Mouse (Mus musculus) midbrain, embryonic 10.5 days (tissue): ENCODE measurements around the gene Igf2bp2. TPM values are rescaled to one million over a fixed set of nuclear protein-coding genes. Genes with fewer than 3 reads are reported as not detected.
A peak's percentile ranks its signal among the peaks of the same experiment; 100 is the strongest.

ENCODE experiments used
- DNase-seq: peaks from one replicate; pipeline ENCODE4 v3.0.0-alpha.2; 2017; ENCODE audit warnings: low spot score
- H3K27ac ChIP-seq: fragments of 300-500 bp; sonication (generic); replicated peaks from 2 replicates; pipeline ENCODE4 v1.5.1; 2016; ENCODE audit warnings: mild to moderate bottlenecking
- H3K27me3 ChIP-seq: fragments of 300-500 bp; sonication (generic); 2 replicates; pipeline ENCODE4 v1.6.1; 2016; ENCODE audit warnings: low read depth, mild to moderate bottlenecking; ENCODE audit not compliant: poor library complexity, severe bottlenecking
- H3K36me3 ChIP-seq: fragments of 300-500 bp; sonication (generic); 2 replicates; pipeline ENCODE4 v1.6.1; 2016; ENCODE audit warnings: mild to moderate bottlenecking, moderate library complexity
- H3K4me1 ChIP-seq: fragments of 300-500 bp; sonication (generic); 2 replicates; pipeline ENCODE4 v1.6.1; 2016
- H3K4me3 ChIP-seq: fragments of 300-500 bp; sonication (generic); 2 replicates; pipeline ENCODE4 v1.5.1; 2016; ENCODE audit warnings: mild to moderate bottlenecking, moderate library complexity
- H3K9me3 ChIP-seq: fragments of 300-500 bp; sonication (generic); replicated peaks from 2 replicates; pipeline ENCODE4 v1.6.1; 2016; ENCODE audit warnings: mild to moderate bottlenecking
- WGBS: fragments of 180-500 bp; shearing (Covaris S2); methylation state at CpG from one replicate; pipeline ENCODE4 v1.1.7; 2016; 5-methylcytosine and 5-hydroxymethylcytosine counted together
- polyA plus RNA-seq: library from polyadenylated mRNA; unstranded; fragments of >200 nt; fragmentation: Nextera tagmentation; extraction: Ambion mirVana; gene quantifications from 2 replicates; pipeline ENCODE4 v1.2.1, GENCODE M21; 2016

Gene Igf2bp2
- polyA plus RNA-seq, 1 experiment from 2014 or later = 148 TPM

GRCm38 (mm10) chr16:22085411-22085810, 77.7 kb downstream of the Igf2bp2 start:
- WGBS = 91% methylated on average over 4 of the region's 4 CpGs

GRCm38 (mm10) chr16:22080125-22080710, 82.9 kb downstream of the Igf2bp2 start:
- H3K27me3 ChIP-seq = no peaks in the 10 kb centered on the region
- H3K4me1 ChIP-seq = peaks cover 28% of the 10 kb centered on the region
- WGBS = 93% methylated on average over 12 of the region's 12 CpGs
- DNase-seq = no peak
- no peak overlapping the region for H3K27ac ChIP-seq
- peaks cover 91% of the 10 kb centered on the region for H3K36me3 ChIP-seq
- H3K9me3 ChIP-seq = no peaks in the 10 kb centered on the region
- no peak overlapping the region for H3K4me3 ChIP-seq

More at GRCm38 (mm10) chr16:22085411-22085810, 77.7 kb downstream of the Igf2bp2 start:
- Histone ChIP-seq H3K27ac (no peak overlapping the region), H3K4me3 (no peak overlapping the region), H3K9me3 (no peaks in the 10 kb centered on the region), H3K36me3 (peaks cover 77% of the 10 kb centered on the region), H3K27me3 (no peaks in the 10 kb centered on the region), H3K4me1 (peaks cover 5% of the 10 kb centered on the region; the same call in 1 of the 2 replicates)
- DNase-seq = no peak

- peaks cover 100% of the 10 kb centered on the region for H3K36me3 ChIP-seq
Measured at GRCm38 (mm10) chr16:22076620-22076941, 86.5 kb downstream of the Igf2bp2 start.

DNA sequence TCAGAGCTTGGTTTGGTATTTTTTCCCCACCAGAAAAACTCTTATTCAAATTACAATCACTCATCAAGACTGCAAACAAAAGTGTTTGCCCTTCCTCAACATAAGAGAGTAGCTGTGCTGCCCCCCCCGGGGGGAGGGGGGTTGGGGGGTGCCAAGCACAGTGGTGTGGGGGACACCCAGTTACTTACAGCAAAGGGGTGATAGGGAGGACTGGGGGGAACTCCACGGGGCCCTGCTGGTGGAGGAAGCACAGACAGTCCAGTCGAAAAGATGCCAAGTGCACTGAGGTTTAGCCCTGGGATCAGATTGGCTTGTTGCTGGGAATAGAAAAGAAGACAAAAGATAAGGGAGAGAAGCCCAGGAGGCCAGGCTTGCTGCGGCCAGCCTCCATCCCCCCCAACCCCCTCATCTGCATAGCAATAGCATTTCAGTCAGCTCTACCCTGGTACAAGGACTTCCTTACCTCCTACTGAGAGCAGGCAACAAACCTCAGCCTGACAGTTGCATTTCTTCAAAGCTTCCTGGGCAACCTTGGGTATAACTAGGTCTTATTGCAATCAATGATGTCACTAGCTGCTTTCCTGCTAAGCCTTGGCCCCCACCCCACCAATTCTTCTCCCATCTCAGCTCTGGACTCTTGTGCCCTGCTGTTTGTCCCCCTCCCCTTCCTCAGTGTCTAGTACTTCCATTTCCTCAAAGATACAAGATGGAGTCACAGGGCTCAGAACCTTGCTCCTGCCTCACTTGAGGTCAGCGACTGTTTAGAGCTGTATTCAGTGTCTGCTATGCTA, 87.1 kb downstream of the Igf2bp2 start:
- no peaks in the 10 kb centered on the region for H3K27me3 ChIP-seq
- peaks cover 100% of the 10 kb centered on the region for H3K36me3 ChIP-seq
- H3K4me1 ChIP-seq = peaks cover 22% of the 10 kb centered on the region
- no peaks in the 10 kb centered on the region for H3K9me3 ChIP-seq
- 14% methylated on average over 5 of the region's 5 CpGs for WGBS
- 0 out of 2 replicates have a peak overlapping the region, but pooled peaks have one; percentile 2 for H3K4me3 ChIP-seq
- peak overlapping the region; percentile 80 for H3K27ac ChIP-seq
- DNase-seq = peak; percentile 47

More at GRCm38 (mm10) chr16:22076620-22076941, 86.5 kb downstream of the Igf2bp2 start:
- WGBS = 41% methylated on average over 4 of the region's 4 CpGs
- Histone ChIP-seq H3K4me1 (peaks cover 22% of the 10 kb centered on the region), H3K9me3 (no peaks in the 10 kb centered on the region), H3K27ac (peak overlapping the region; percentile 80; the same call in 1 of the 2 replicates), H3K4me3 (no peak overlapping the region), H3K27me3 (no peaks in the 10 kb centered on the region)
- no peak for DNase-seq

DNA sequence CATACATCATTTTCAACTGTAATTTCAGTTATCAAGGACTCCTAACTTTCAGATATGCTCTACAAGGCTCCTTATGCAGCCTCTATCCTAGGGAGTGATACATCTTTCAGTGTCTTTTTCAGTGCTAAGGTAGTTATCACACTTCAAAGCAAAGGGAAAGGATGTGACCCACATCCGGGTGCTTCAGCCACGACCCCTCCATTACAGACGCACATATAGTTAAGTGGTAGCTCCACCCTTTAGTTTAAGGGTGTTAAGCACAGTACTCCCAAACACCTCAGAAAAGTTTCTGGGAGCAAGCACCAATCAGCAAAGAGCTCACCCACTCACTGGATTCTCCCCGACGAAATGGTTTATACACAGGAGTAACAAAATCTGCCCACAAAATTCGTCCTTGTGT, 88.0 kb downstream of the Igf2bp2 start:
- Histone ChIP-seq H3K27ac (no peak overlapping the region), H3K27me3 (no peaks in the 10 kb centered on the region), H3K4me3 (no peak overlapping the region), H3K36me3 (peaks cover 100% of the 10 kb centered on the region), H3K9me3 (no peaks in the 10 kb centered on the region), H3K4me1 (peaks cover 22% of the 10 kb centered on the region)
- DNase-seq = no peak
- WGBS = 83% methylated on average over 6 of the region's 6 CpGs

- peaks cover 100% of the 10 kb centered on the region for H3K36me3 ChIP-seq
- DNase-seq = no peak
- no peaks in the 10 kb centered on the region for H3K27me3 ChIP-seq
- 84% methylated on average over 7 of the region's 7 CpGs for WGBS
- peaks cover 11% of the 10 kb centered on the region for H3K4me1 ChIP-seq
- H3K9me3 ChIP-seq = no peaks in the 10 kb centered on the region
- no peak overlapping the region for H3K4me3 ChIP-seq
- H3K27ac ChIP-seq = no peak overlapping the region
Measured at GRCm38 (mm10) chr16:22071361-22071760, 91.7 kb downstream of the Igf2bp2 start.

DNA sequence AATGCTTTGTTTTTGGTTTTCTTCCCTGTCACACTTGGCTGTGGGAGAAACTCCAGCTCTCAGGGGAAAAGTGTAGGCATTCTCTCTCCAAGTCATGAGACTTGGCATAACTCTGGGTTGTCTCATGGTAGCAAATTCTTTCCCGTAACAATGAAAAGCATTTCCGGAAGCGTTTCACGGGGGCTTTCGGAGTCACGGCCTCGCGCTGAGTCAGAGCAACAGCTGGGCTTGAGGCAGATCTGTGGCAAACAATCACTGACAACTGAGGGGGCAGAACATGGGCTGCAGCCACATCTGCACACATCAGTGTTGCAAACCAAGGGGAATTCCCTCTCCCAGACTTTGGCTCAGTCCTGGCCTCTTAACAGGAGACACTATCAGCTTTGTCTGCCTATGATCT, 95.7 kb downstream of the Igf2bp2 start:
- no peaks in the 10 kb centered on the region for H3K27me3 ChIP-seq
- no peak overlapping the region for H3K27ac ChIP-seq
- WGBS = 97% methylated on average over 8 of the region's 8 CpGs
- H3K9me3 ChIP-seq = no peaks in the 10 kb centered on the region
- H3K4me3 ChIP-seq = no peak overlapping the region
- H3K36me3 ChIP-seq = peaks cover 100% of the 10 kb centered on the region
- no peaks in the 10 kb centered on the region for H3K4me1 ChIP-seq
- DNase-seq = no peak

- H3K4me3 ChIP-seq = no peak overlapping the region
- no peaks in the 10 kb centered on the region for H3K9me3 ChIP-seq
- DNase-seq = no peak
- H3K27me3 ChIP-seq = no peaks in the 10 kb centered on the region
- H3K36me3 ChIP-seq = peaks cover 100% of the 10 kb centered on the region
- no peak overlapping the region for H3K27ac ChIP-seq
- no peaks in the 10 kb centered on the region for H3K4me1 ChIP-seq
Measured at GRCm38 (mm10) chr16:22065536-22065935, 97.6 kb downstream of the Igf2bp2 start.

DNA sequence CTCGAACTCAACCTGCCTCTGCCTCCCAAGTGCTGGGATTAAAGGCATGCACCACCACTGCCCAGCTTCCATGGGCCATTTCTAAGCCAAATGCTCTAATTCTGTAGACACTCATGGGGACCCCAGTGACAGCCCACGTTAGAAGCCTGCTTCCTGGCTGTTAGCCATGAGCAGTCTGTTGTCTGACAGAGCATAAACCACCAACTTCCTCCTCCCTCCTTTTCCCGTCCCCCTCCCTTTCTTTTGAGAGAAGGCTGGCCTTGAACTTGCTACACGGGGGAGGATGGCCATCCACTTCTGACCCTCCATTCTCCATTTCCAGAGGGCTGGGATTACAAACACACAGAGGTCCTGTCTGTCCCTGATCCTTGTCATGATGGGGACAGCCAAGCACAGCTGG, 100.8 kb downstream of the Igf2bp2 start:
- Histone ChIP-seq H3K27me3 (no peaks in the 10 kb centered on the region), H3K9me3 (no peaks in the 10 kb centered on the region), H3K36me3 (peaks cover 96% of the 10 kb centered on the region), H3K4me1 (no peaks in the 10 kb centered on the region), H3K4me3 (no peak overlapping the region), H3K27ac (no peak overlapping the region)
- 84% methylated on average over 4 of the region's 4 CpGs for WGBS
- no peak for DNase-seq

DNA sequence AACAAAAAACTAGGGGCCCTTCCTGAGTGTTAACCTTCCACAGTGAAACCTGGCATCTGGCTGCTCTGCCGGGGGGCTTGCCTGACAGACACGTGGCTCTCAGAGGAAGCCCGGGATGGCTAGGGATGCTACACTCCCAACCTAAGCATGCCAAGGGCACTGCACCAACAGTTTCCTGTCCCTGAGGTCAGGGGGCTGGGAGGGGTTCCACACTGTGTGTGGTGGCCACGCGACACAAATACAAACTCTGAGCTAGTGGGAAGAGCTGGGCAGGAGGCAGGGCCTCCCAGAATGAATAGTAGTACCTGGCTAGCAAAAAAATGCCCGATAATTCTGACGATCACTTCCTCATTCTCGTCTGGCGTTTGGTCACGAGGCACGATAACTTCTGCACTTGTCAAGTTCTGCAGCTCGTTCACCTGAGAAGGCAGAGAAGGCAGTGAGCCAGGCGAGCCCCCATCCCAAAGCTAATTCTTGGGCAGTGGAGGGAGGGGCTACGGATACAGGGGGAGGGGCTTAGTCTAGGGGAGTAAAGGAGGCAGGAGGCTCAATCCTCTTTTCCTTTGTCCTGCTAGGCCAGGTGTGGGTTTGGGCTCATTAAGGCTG, 101.4 kb downstream of the Igf2bp2 start:
- H3K27me3 ChIP-seq = no peaks in the 10 kb centered on the region
- DNase-seq = no peak
- no peaks in the 10 kb centered on the region for H3K9me3 ChIP-seq
- H3K27ac ChIP-seq = no peak overlapping the region
- WGBS = 86% methylated on average over 14 of the region's 14 CpGs
- H3K4me1 ChIP-seq = no peaks in the 10 kb centered on the region
- no peak overlapping the region for H3K4me3 ChIP-seq
- H3K36me3 ChIP-seq = peaks cover 95% of the 10 kb centered on the region

DNA sequence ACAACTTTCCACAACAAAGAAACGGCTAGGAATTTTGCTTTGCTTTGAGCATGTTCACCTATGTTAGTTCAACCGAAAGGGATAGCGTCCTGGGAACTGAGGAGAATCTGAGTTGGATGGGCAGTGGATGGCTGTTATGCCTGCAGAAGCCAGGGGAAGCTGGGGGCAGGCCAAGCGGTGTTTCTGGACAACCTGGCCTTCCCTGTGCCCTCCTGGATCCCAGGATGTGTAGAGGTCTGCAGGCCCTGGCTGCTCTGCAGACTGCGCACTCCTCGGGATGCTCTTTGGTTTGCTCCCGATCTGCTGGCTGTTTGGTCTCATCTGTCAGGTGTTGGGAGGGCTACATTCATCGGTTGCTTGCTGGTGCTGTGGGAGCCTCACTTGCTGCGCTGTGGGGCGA, 102.7 kb downstream of the Igf2bp2 start:
- H3K4me1 ChIP-seq = no peaks in the 10 kb centered on the region
- peaks cover 83% of the 10 kb centered on the region for H3K36me3 ChIP-seq
- 95% methylated on average over 10 of the region's 10 CpGs for WGBS

GRCm38 (mm10) chr16:22058871-22059270, 104.2 kb downstream of the Igf2bp2 start:
- no peaks in the 10 kb centered on the region for H3K27me3 ChIP-seq
- H3K4me3 ChIP-seq = no peak overlapping the region
- 93% methylated on average over 7 of the region's 7 CpGs for WGBS
- no peak for DNase-seq
- H3K36me3 ChIP-seq = peaks cover 69% of the 10 kb centered on the region
- H3K27ac ChIP-seq = no peak overlapping the region
- H3K9me3 ChIP-seq = no peaks in the 10 kb centered on the region
- H3K4me1 ChIP-seq = no peaks in the 10 kb centered on the region

More for the DNA sequence above, 102.7 kb downstream of the Igf2bp2 start:
- no peaks in the 10 kb centered on the region for H3K27me3 ChIP-seq
- no peak overlapping the region for H3K4me3 ChIP-seq
- no peak for DNase-seq
- no peaks in the 10 kb centered on the region for H3K9me3 ChIP-seq
- no peak overlapping the region for H3K27ac ChIP-seq

DNA sequence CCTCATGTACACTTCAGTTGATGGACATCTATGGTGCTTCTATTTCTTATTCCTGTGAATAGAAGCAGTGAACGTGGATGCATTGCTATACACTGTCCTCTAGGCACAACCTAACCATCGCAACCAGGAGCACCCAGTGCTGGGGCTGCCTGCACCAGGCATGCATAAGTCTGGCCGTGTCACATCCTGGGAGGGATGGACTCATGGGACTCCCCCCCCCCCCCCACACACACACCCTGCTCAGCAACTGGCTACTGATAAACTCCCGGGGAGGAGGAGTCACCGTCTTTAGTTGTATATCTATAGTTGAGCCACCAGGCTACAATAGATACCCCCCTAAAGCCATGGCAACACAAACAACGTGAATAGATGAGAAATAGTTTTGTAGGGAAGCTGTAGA, 105.6 kb downstream of the Igf2bp2 start:
- H3K27ac ChIP-seq = no peak overlapping the region
- no peaks in the 10 kb centered on the region for H3K9me3 ChIP-seq
- H3K36me3 ChIP-seq = peaks cover 63% of the 10 kb centered on the region
- H3K4me3 ChIP-seq = no peak overlapping the region
- H3K27me3 ChIP-seq = no peaks in the 10 kb centered on the region
- WGBS = 86% methylated on average over 6 of the region's 6 CpGs
- no peaks in the 10 kb centered on the region for H3K4me1 ChIP-seq
- DNase-seq = no peak
